Mouse (Mus musculus) heart, postnatal 25 days (tissue): ENCODE measurements around the gene Wdr48. TPM values are rescaled to one million over a fixed set of nuclear protein-coding genes. Genes with fewer than 3 reads are reported as not detected.

ENCODE experiments used
- DNase-seq: peaks from one replicate; pipeline ENCODE4 v3.0.0; 2022; ENCODE audit warnings: low spot score
- intact Hi-C: fragments of 180-260 bp; cut with DNase I; formaldehyde crosslinking; loops from one replicate; pipeline ENCODE4 v1.15.1; 2025
- total RNA-seq, 2 experiments: library from RNA; stranded (reverse); gene quantifications; 2 replicates each; pipeline ENCODE4 v1.2.3; 2021

The Wdr48 gene
- total RNA-seq: 10 to 100 TPM; 26.2 to 30.4 TPM

DNA sequence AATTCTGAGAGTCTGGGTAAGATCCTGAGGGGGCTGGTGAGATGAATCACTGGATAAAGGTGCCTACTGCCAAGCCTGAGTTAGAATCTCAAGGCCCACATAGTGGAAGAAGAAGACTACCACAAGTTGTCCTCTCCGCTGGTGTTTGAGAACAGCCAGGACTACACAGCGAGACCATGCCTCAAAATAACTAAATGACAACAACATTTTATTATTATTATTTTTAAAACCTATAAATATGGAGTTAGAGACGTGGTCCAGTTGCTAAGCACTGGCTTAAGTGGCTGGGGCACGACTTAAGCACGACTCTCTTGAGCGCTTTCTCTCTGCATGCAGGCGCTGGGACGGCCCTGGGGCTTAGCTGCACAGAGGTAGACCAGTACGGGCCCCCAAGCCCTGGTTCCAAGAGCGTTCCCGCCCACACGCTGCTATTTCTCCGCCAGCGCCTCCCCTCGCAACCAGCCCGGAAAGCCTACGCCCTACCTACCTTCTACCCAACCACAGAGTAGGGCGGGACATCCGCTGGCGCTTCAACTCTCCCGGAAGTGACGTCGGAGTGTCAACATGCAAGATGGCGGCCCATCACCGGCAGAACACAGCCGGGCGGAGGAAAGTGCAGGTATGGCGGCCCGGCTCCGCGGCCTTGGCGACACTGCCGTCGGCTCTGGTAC lies at the start of gene Wdr48:
TSS of gene Wdr48 (plus strand) at position 540 of the 671 bp plus-strand sequence.
- intact Hi-C loops: loop anchor here (2.0 to 5.0 kb wide), 2 partner anchors 42 to 452 kb away; partner anchors contain the start of genes Exog, Gorasp1 and Ttc21a
- peak; percentile 94 for DNase-seq

DNA sequence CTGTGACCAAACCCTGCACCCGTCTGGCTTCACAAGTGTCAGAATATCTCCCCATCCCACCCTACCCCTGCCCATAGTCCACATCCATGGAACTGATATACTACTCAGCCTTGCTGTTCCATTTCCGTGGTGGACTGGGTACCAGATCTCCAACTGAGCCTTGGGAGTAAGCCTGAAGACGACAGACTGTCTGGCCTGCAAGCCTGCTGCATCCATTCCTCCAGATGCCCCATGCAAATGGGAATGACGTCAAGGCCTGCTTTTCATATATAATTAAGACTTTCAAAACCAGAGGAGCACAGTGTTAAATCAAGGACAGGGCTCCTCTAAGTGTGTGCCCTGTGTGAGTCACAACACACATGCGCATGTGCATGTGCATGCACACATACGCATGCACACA lies 47.5 kb upstream of the Wdr48 start:
- intact Hi-C loops: no loop called here
- no peak for DNase-seq

DNA sequence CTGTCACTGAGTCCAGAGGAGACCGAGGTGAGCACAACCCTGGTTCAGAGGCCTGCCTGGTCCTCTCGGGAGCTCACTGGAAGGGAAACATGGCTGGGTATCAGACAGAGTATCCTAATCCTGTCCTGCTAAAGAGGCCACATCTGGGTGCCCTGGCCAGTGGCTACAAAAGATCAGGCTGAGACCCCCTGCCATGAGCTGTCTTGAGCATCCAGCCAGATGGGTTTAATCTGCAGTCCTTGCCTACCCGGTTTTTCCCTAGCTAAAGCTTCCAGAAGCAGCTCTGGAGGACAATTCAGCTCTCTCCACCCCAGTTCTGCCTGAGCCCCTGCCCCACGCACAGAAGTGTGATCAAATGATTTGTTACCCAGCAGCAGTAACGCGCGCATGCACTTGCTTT lies 46.0 kb upstream of the Wdr48 start:
- no peak for DNase-seq
- intact Hi-C loops: no loop called here

DNA sequence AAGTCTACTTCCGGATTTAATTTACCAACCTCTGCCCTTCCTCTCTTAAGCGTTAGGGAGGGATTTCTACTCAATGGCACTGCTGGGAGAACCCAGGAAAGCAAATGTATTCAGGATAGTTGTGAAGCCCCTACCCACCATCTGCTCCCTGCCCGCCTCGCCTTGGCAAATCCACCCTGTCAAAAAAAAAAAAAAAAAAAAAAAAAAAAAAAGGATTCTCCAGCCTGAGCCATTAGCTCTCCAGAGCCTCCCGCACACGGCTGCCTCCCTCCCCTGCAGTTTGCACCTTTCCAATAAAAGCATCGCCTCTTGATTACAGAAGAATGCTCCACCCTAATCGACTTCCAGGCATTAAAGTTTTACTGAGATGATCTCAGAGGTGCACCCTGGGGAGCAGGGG lies 45.5 kb upstream of the Wdr48 start:
- no peak for DNase-seq

DNA sequence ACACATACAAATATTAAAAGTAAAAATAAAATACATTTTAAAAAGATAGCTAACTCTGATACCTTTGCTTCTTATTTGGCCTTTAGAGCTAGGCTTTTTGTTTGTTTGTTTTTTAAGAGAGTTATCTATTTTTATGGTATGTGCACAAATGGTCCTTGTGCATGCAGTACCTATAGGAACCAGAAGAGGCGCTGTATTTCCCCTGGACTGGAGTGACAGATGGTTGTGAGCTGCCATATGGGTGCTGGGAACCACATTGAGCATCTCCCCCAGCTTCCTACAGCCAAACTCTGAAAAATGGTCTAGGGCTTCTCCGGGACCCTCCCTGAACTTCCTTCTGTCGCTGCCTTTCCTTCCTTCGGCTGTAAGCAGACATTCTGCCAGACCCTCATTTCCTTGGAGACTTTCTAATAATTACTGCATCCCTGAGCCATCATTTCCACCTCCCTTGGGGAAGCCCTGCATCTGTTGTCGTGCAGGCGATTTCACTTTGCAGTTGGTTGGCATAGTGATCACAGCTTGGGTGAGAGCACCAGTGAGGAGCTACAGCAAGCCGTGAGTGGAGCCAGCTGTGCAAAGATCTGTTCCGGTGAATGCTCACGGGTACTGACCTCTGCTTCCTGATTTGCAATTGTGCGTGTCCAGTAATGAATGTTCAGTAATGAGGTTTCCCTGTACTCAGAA lies 42.2 kb upstream of the Wdr48 start:
- intact Hi-C loops: no loop called here
- DNase-seq: no peak

More for the DNA sequence above, 45.5 kb upstream of the Wdr48 start:
- intact Hi-C loops: no loop called here

DNA sequence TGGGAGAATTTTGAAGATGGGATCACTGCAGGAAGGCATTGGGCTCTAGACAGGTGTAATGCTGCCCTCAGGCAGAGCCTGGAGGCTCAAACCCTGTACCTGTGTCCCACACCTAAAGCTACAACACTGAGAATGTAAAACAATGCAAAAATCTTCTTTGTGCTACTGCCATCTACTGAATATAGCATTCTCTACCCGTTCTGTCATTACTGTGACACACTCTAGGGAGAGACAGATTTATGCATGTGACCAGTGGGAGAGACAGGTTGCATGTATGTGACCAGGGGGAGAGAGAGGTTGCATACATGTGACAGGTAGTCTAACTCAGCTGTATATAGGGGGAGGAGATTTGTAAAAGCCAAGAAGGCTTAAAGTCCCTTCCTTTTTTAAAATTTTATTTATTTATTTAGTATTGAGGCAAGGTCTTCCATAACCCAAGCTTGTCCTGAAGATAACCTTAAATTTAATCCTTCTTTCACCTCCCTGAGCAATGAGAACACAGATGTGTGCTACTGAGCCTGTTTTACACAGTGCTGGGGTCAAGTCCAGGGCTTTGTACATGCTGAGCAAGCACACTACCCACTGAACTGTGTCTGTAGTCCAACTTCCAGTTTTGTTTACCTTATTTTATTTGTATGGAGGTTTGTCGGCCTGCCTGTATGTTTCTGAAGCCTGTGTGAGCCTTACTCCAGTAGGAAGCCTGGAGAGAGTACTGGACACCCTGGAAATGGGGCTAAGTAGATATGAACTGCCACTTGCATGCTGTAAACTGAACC lies 41.4 kb upstream of the Wdr48 start:
- no peak for DNase-seq
- intact Hi-C loops: no loop called here

DNA sequence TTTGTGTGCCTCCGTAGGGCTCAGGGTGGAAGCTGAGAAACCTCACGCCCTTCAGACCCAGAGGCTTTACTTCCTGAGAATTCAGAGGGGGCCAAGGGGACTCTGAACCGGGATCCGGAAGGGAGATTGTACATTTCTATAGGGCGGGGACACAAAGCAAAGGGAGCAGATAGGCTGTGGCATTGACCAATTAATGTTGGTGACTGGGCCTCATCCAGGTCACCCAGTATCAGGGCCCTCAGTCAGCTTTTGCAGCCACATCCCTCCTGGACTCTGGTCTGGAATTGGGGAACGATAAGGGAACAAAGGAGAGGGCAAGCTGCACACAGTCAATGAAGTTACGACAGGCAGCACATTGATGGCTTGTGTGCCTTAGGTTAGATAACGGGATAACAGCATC lies 40.5 kb upstream of the Wdr48 start:
- DNase-seq: no peak
- intact Hi-C loops: no loop called here

DNA sequence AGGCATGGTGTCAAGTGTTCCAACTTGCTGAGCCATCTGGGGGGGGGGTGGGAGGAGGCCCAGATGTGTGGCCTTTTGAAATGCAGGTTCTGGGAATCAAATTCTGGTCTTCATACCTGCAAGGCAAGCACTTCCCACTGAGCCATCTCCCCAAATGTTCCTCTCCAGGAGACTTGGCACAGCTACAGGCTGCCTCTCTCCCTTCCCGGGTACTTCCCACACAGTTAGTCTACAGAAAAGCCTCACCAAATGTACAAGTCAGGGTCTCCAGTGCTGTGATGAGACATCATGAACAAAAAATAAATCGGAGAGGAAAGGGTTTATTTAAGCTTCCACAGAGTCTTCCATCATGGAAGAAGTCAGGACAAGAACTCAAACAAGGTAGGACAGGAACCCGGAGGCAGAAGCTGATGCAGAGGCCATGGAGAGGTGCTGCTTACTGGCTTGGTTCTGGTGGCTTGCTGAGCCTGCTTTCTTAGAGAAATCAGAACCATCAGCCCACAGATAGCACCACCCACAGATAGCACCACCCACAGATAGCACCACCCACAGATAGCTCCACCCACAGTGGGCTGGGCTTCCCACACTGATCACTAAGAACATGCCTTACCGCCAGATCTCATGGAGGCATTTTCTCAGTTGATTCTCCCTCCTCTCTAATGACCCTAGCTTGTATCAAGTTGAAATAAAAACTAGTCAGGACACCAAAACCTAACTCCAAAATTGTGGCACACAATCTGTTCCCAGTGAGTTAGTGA lies 7.4 kb upstream of the Wdr48 start:
- intact Hi-C loops: loop anchor here (5.0 kb wide), 1 partner anchor 95 kb away; no protein-coding TSS in a partner anchor
- no peak for DNase-seq

DNA sequence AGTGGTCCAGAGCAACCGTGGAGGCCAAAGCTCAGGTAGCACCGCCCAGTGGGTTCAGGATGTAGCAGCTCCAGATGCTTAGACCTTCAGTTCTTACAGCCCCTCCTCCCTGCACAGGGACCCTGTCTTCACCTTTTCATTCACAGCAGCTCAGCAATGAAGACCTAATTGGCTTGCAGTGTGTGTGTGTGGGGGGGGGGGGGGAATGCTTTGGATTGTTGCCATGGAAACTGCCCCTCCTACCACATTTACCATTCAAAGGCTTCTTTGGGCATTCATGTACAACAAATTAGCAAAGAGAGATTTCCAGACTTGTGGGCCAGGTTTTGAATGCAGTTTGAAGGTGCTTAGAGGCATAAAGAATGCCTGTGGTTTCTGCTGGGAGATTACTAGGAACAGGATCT lies 5.8 kb upstream of the Wdr48 start:
- intact Hi-C loops: loop anchor here (5.0 kb wide), 1 partner anchor 97 kb away; no protein-coding TSS in a partner anchor
- no peak for DNase-seq

DNA sequence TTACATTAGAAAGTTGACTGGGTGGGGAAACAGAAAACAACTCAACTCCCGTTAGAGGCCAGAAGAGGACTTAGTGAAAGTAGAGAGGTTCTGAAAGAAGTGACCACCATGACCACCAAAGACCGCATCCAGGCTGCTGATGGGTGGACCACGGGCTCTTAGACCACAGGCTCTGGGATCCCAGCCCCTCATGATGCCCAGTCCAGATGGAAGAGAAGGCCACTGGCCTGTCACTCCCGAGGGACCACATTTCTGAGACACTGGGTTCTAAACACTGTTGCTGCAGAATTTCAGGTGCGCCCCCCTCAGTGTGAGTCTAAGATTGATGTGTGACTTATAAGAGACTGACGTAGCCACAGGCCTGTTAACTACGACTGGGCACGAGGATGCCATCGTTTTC lies 5.2 kb upstream of the Wdr48 start:
- no peak for DNase-seq
- intact Hi-C loops: loop anchor here (5.0 kb wide), 1 partner anchor 97 kb away; no protein-coding TSS in a partner anchor

DNA sequence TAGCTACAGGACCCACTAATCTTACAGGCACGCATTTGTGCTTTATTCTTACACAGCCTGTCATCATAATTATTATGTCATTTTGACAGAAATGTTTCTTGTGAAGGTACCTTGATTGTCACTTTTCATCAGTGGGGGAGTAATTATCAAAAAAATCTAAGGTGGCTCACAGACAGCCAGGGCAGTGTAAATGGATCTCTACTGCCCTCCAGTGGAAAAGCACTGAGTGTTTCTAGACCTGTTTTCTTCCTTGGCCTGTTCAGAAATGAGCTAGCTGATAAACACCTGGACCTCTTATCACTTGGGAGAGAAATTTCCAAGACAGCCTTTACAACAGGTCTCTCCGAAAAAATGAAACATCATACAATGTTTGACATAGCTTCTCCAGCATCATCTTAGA lies 4.0 kb upstream of the Wdr48 start:
- no peak for DNase-seq
- intact Hi-C loops: loop anchor here (2.0 to 5.0 kb wide), 3 partner anchors 244 to 448 kb away; partner anchors contain the start of gene Exog

DNA sequence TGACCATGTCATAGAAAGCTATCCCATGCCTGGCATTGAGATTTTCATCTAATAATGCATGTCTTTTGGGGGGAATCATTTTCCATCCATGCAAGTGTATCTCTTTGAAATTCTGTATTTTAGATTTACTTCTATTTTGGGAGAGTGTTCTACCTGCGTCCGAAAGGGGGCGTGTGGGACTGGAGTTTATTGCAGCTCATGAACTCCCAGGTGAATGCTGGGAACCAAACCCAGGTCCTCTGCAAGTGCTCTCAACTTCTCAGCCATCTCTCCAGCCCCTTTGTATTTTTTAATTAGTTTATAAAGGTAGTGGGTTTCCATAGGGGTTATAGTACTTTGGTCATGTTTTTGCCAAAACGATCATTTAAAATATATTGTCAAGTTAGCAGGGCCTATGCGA lies 797 bp upstream of the Wdr48 start:
- intact Hi-C loops: loop anchor here (2.0 to 5.0 kb wide), 2 partner anchors 43 to 452 kb away; partner anchors contain the start of genes Exog, Gorasp1 and Ttc21a
- DNase-seq: no peak

DNA sequence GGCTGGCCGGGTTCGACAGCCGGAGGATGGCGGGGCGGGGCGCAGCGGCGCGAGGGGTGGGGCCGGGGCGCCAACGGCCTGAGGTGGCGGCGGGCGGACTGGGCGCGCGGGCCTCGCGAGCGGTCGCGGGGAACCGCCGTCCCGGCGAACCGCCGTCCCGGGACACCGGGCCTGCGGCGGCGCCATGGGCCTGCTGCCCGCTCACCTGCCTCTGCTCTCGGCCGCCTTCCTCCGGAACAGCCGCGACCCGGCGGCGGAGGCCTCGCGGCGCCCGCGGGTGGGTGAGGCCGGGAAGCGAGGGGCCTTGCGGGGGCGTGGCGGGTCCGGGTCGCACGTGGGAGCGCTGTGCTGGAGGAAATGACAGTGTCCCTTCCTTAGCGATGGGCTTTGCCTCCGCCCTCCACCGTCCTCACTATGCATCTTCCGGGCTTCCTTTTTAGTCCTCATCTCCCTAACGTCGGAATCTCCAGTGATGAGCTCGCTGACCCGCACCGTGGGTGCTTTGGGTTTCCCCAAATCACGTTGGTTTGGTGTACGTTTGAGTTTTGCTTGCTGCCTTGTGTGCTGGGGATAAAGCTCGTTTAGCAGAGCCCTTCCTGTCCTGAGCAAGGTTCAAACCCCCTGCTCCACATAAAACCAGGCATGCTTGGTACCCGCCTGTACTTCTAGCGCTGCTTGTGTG lies 503 bp downstream of the Wdr48 start:
- DNase-seq: no peak
- intact Hi-C loops: loop anchor here (2.0 kb wide), 1 partner anchor 42 kb away; the partner anchor contains the start of genes Gorasp1 and Ttc21a

DNA sequence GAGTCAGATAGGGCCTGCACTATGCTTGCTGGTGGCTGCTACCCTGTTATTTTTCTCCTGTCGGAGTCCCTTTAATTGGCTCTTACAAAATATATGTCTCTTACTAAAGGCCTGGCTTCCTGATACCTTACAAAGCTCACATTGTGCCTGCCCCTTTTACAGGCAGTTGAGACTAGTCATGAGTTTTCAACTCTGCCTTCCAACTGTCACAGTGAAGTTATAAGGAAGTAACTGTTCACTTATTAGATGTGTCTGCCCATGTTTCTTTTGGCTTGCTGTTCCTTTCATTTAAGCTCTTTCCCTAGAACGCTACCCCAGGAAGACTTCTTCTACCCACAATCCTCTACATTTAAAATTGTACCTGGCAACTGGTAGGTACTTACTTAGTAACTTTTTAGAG lies 4.8 kb downstream of the Wdr48 start:
- intact Hi-C loops: no loop called here
- no peak for DNase-seq

DNA sequence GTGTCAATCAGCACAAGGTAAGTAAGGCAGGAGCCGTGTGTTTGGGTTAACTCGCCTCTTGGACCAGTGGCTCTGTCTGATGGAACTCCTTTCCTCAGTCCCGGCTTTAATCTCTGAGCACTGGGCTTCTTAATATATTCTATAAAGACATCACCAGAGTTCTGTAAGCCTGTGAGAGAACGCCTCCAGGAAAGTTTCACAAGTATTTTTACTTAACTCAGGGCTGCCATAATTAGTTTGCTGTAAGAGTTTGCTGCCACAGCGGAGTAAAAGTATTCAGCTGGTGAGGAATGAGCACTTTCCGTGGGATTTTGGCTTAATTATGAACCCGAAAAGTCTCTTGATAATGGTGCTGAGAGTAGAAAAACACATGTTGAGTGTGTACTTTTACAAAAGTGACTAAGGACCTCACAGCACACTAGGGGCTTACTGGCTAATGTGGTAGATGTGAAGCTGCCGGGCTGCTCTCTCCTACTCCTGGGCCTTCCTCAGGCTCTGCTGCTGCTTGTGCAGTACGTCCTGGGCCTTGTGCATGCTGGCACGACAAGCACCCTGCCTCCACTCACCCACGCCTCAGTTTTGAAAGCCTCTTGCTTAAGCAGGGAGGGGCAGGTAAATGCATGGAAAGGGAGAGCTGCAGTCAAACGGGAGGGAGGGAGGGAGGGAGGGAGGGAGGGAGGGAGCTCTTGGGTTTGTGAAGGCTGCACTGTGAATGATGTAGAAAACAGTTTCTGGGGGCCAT lies 7.9 kb downstream of the Wdr48 start:
- DNase-seq: no peak
- intact Hi-C loops: no loop called here

DNA sequence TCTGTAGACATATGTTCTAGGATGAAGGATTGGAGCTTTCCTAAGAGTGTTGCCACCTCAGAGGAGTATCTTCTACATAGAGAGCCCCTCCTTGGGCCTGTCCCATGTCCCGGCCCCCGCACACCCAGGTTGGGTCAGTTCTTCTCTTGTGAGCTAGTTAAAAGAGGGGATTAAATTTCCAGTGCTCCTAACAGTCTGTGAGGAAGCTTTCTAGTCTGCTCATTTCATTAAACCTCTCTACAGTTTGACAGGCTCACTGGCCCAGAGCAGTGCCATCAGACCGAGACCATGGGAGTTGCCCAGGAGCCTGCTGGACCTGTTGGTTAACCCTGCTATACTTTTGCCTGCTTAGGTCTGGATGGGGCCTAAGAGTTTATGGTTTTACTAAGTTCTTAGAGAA lies 14.0 kb downstream of the Wdr48 start:
- DNase-seq: no peak
- intact Hi-C loops: no loop called here

DNA sequence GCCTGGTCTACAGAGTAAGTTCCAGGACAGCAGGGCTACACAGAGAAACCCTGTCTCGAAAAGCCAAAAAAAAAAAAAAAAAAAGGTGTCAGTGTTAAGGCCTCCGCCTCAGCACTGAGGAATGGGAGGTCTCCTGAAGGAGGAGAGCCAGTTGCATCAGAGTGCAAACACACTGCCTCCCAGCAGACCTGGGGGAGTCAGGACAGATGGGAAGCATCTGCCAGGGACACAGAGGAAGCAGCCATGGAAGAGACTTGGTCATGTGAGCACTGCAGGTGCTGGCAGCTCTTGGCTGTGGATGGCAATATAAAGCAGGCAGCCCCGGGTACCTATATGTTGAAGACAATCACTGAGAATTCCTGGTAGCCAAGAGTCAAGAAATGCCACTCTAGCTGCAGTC lies 15.3 kb downstream of the Wdr48 start:
- no peak for DNase-seq
- intact Hi-C loops: no loop called here

DNA sequence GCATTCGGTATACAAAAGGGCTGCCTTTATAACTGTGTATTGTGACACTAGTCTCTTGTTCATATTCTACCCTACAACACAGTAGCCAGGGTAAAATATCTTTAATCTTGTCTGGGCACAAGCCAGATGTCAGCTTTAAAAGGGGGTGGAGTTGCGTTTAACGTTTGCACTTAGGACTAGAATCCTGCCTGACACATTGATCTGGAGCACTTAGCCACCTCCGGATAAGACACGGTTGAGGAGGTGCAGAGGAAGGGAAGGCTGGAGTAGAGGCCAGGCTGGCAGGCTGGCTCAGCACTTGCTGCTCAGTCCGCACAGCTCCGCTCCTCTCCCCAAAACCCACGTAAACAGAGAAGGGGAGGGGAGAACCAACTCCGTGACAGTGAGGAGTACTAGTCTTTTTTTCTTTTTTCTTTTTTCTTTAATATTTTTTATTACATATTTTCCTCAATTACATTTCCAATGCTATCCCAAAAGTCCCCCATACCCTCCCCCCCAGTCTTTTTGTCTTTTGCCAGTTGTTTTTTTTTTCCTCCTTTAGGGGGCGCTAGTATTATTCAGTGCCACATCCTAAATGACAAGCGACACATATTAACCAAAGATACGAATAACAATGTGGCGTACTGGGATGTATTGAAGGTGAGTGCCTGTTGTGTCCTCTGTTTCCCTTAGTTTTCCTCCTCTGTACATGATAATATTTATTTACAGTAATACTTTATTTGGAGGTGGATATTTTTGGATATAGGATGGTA lies 18.6 kb downstream of the Wdr48 start:
- no peak for DNase-seq
- intact Hi-C loops: loop anchor here (2.0 kb wide), 1 partner anchor 160 kb away; no protein-coding TSS in a partner anchor
